Mouse (Mus musculus) left cerebral cortex, postnatal 10 days (tissue): ENCODE results near the gene Slc22a14. TPM values are rescaled to one million over a fixed set of nuclear protein-coding genes. Genes with fewer than 3 reads are reported as not detected.
"Not testable (repeated sequence)": the region's sequence is repeated elsewhere in the genome, so short reads cannot be mapped to it uniquely, and the experiment has no call there.

ENCODE experiments used
- DNase-seq, 2 experiments: peaks; one replicate each; pipeline ENCODE4 v3.0.0; 2021 to 2022; ENCODE audit warnings: low spot score in 2 of 2, mixed read lengths in 1 of 2; ENCODE audit errors: extremely low spot score in 1 of 2
- intact Hi-C: fragments of 180-260 bp; cut with DNase I; formaldehyde crosslinking; loops from one replicate; pipeline ENCODE4 v1.15.1; 2025
- total RNA-seq, 2 experiments: library from RNA; stranded (reverse); gene quantifications; 2 replicates each; pipeline ENCODE4 v1.2.3; 2021

Slc22a14 gene
- not detected for total RNA-seq

DNA sequence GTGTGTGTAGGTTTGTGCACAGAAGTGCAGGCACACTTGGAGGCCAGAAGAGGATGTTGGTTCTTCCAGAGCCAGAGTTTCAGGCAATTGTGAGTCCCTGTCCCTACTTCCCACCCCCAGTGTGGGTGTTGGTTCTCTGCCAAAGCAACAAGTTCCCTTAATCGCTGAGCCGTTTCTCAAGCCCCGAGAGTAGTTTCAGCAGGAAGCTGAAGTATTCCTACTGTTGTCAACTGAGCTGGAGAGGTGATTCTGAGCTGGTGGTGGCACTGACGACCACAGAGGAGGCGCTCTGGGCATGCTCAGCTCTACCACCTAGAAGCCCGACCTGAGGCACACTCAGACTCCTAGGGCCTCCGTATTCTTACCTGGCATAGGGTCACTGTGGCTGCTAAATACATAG, at the start of gene Slc22a14:
Gene Slc22a14, minus strand, starts transcription at position 270 of the 400 bp plus-strand sequence.
- intact Hi-C loops = no loop called here
- DNase-seq = no peak

DNA sequence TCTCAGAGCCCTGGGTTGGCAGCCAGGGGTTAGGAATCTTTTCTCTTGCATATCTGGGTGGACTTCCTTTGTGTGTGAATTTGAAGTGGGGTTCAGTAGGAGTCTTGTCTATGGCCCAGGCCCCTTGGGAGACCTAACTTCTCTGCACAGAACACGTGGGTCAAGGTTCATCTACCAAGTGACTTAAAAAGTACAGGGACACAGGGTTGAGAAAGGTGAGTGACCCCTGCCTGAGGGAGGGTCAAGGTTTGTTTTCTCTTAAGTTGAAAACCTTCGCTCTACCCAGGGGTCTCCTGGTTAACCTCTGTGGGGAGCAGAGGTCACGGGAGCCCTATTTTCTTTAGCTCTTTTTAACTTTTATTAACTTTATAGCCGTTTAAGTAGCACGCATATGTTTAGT, 44.5 kb upstream of the Slc22a14 start:
- intact Hi-C loops = no loop called here
- DNase-seq = no peak

DNA sequence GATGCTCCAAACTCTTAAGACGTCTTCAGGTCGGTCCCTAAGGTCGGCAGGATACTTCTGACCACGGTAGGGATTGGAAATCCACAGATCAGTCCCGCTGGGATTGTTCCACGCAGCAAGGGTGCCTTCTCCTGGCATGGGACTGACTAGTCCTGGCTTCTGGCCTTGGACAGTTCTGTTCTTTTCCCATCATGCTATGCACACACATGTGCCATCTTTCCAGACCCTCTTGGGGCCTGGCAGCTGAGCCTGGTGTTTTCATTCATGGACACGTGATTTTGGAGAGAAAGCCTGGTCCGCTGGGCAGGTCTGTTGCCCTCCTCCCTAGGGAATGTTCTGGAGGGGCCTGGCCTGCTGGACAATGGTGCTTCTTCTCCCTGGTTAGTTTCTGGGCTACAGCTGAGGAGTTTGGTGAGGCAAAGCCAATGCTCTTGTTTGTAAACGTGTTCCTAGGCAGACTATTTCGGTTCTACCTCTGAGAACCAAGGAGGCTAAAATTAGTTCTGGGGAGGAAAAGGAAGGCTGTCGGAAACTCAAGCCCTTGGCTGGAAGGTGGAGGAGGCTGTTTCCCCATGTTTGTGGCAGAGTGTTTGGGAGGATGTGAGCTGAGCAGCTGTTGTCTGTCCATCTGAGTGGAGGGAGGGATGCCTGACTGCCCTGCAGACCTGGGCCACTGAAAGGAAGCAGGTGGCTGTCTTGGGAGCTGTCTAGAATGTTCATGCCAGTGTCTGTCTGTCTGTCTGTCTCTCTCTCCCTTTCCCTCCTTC, 43.7 kb upstream of the Slc22a14 start:
- intact Hi-C loops = no loop called here
- no peak for DNase-seq

DNA sequence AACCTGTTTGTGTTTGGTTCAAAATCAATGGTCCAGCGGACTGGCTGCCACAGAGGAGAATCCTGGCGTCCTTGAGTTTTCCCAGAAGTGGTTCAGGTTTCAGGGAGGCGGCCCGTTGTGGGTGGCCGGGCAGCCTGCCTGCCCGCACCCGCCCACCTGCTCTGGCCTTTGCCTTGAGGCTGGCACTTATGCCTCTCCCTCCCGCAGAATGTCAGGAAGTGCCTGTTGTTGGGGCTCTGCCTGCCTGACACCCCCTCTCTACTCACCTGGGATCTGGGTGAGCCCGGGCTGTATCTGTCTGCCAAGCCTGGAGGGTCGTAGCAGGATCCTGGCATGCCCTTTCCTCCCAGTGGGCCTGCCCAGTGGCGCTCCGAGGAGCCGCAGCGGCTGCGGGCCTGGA, 42.5 kb upstream of the Slc22a14 start:
- intact Hi-C loops = no loop called here
- no peak for DNase-seq

DNA sequence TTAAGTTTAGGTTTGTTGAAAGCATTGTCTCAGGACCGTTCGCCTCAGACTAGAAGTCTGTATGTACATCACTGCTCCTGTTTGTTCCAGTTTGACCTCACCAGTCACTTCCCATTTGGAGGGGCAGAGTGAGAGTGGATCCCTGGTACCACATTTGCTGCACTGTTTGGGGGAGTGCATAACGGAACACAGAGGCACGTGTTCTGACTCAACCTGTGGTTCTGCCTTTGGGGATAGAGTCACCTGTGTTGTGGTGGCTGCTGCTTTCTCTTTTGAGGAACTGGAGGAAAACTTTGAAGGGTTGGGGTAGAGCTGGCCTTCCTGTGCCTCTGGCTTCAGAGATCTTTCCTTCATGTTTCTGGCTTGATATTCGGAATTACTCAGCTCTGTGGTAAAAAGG, 38.7 kb upstream of the Slc22a14 start:
- no peak for DNase-seq
- intact Hi-C loops = no loop called here

DNA sequence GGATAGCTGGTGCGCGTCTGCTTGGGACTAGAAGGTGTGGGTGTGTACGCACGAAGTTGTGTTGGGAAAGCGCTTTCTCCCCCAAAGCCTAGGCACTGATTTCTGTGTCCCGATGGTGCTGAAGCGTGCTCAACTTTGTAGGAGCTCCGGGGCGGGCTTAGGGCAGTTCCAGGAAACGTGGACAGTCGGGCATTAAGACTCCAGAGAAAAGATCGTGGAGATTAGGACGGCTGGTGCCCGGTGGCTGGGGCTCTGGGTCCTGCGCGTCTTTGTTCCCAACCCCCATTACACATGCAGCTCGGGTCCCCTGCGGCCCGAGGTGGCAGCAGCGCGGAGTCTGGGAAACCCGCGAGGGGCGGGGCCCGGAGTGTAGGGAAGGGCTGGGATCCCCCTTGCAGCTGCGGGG, 37.9 kb upstream of the Slc22a14 start:
- intact Hi-C loops = no loop called here
- peak; percentile 23 to 75 for DNase-seq

DNA sequence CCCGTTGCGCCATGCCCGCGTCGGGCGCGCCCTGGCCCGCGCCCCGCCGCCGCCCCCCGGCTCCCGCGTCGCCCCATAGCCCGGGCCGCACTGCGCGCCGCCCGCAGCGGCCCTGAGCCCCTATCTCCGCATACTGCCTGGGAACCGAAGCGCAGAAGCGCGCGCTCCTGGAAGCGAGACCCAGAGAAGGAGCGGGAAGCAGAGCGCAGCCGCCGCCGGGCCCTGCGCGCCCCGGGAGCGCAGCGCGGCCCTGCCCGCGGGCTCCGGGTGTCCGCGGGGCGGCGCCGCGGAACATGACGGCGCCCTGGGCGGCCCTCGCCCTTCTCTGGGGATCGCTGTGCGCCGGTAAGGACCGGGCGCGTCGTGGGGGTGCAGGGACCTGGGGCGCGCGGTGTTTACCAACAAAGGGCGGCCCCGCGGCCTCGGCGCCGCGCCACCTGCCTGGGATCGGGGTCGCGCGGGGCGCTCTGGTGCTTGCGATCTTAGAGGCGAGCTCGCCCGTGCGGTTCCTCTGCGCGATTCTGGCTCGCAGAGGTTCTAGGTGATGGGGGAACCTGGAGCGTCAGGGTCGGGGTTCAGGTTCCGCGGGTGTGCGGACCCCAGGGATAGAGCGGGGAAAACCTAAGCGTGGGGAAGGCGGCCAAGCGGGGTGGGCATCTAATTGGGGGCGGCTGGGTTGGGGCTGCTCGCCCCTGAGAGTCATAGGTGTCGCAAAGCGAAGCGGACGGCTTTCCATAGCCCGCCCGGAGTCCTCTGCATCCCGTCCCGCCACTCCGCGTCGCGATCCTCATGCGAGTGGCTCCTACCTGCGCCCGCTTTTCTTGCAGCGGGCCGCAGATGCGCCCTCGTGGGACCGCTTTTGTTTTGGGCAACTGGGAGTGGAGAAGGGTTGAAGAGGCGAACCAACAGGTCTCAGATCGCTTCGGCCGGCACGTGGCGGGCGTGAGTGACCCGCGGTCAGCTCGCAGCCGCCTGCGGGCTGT, 37.2 kb upstream of the Slc22a14 start:
- DNase-seq = peak in 1 of 2 experiments; percentile 72
- intact Hi-C loops = no loop called here

DNA sequence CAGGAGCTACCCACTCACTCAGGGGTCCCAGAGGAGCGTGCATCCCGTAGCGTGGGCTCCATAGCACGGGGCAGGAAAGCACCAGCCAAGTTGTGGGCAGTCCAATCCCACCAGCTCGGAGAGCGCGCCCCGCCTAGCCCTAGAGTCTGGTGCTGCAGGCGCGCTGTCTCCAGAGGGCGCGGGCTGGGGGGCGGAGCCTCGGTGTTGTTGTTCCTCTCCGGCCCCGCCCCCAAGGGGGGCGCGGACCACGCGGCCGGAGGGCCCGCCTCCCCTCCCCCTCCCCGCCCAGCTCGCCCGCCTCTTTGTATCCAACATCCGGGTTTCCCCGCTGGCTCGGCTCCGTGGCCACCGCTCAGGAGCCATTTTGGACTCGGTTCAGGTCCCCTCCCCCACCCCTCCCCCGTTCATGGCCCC, 36.5 kb upstream of the Slc22a14 start, which contains the start of gene Acvr2b:
Gene Acvr2b, plus strand, starts transcription at position 318 of the 414 bp plus-strand sequence.
- peak; percentile 90 to 99 for DNase-seq
- intact Hi-C loops = no loop called here

DNA sequence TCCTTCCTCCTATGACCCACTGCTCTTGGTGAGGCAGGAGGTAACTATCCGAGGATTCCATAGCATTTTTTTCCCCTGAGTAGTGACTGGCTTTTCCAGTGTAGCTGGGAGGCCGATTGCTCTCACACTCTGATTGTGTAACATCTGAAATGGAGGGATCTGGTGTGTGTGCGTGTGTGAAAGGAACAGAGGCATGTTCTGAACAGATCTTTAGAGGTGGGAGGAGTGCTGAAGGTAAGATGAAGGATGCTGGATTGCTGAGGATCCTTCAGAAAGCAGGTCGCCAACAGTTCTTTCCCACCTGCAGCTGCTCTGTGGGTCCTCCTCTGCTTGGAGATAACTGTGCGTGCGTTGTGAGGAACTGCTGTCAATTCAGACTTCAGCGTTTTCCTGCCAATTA, 36.0 kb upstream of the Slc22a14 start:
- intact Hi-C loops = no loop called here
- no peak for DNase-seq

DNA sequence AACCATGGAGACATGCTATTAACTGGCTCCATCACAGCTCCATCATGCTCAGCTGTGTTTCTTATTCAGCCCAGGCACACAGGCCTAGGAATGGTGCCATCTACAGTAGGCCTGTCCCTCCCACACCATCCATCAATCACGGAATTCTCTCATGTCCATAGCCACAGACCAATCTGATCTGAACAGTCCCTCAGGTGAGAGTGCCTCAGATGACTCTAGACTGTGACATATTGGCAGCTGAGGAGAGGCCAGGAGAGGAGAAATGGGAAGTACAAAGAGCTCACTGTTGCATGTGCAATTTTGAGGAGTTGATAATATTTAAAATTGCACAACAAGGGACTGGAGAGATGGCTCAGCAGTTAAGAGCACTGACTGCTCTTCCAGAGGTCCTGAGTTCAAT, 29.5 kb upstream of the Slc22a14 start:
- DNase-seq = no peak
- intact Hi-C loops = loop anchor here (5.0 kb wide), 1 partner anchor 33 kb away; no protein-coding TSS in a partner anchor

DNA sequence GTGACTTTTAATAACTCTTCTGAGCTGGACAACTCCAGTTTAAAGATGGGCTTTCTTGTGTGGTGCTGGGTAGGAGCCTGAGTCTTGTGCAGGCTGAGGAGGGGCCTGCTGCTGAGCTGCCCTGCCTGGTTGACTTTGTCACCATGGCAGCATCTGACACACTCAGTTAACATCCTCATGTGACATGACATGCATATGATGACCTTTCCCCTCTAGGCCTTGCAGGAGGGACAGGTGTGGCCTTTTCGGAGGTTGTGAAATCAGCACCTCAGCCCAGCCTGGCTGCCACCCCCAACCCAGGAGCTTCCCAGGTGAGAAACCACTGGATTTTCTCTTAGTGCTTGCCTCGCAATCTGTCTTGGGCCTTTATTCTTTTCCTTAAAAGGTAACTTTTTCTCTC, 24.9 kb upstream of the Slc22a14 start:
- DNase-seq = no peak
- intact Hi-C loops = no loop called here

DNA sequence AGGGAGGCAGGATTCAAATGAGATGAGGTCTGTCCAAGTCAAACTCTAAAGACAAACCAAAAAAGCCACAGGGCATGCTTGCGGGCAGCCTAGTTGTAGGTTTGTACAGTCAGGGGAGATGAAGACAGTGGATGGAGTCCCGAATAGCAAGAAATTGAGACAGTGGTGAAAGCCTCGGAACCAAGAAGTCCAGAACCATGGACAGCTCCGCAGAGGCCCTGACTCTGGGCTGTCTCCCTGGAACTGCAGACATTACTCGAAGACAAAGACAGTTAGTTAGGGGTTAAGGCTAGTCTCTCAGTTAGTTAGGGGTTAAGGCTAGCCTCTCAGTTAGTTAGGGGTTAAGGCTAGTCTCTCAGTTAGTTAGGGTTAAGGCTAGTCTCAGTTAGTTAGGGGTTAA, 23.6 kb upstream of the Slc22a14 start:
- intact Hi-C loops = no loop called here
- DNase-seq = no peak

DNA sequence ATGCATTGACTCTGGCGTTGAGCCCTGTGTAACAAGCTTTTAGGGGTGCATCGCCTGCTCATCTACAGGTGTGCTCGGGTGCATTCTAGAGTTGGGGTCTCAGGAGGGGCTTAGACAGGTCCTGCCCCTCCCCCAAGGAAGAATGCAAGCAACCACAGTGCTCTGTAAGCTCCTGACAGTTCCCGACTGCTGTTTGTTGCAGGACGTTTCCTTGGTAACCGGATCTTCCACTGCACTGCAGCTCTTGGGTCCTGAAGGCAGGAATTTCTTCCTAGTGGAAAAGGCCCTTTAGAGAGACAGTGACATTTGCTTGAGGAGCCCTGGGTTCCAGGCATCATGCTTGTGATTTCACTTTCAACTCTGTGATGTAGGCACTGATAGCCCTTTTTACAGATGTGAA, 17.2 kb upstream of the Slc22a14 start:
- intact Hi-C loops = no loop called here
- DNase-seq = peak in 1 of 2 experiments; percentile 38

DNA sequence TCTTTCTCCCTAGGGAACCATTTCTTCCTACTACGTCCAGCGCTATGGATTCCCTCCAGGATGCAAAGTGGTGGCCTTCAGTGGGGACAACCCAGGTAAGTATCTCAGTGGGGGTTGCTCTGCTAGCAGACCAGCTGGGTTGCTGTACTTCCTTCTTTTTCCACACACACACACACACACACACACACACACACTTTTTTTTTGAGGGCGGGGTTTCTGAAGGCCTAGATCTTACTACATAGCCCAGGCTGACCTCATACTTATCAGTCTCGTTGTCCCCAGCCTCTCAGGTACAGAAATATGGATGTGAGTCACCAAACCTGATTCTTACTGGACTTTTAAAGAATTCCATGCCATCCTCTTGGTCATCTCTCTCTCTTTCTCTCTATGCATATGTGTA, 12.9 kb upstream of the Slc22a14 start:
- no peak for DNase-seq
- intact Hi-C loops = no loop called here

DNA sequence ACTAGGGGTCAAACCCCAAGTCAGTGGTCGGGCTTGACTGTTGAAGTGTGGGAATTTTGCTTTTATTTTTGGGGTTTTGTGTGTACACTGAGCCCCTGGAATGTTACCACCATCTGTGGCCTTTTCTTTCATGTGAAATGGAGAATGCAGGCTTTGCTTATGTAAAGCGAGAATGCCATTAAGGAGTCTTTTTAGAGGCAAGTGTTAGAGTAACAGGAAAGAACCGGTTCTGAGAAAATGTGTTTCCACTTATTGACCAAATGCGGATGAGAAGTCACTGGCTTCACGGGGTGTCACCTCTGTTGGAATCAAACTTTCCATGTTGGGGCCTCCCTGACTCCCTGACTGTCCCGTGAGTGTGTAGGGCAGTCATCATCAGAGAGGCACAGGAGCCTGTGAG, 10.2 kb upstream of the Slc22a14 start:
- intact Hi-C loops = no loop called here
- no peak for DNase-seq

DNA sequence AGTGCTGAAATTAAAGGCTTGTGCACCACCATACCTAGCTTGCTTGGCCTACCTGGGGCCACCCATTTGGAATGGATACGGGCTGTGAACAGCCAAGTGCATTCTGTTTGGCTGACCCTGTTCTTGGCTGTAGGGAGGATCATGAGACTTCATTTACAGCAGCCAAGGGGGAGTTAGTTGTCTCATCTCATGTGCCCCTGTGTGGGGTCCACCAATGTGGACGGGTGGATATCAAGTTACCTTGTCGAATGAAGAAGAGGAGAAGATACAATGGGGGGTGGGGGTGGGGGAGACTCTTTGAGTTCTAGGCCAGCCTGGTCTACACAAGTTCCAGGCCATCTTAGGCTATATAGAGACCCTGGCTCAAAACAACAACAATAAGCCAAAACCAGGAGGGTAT, 9.7 kb upstream of the Slc22a14 start:
- intact Hi-C loops = no loop called here
- no peak for DNase-seq

DNA sequence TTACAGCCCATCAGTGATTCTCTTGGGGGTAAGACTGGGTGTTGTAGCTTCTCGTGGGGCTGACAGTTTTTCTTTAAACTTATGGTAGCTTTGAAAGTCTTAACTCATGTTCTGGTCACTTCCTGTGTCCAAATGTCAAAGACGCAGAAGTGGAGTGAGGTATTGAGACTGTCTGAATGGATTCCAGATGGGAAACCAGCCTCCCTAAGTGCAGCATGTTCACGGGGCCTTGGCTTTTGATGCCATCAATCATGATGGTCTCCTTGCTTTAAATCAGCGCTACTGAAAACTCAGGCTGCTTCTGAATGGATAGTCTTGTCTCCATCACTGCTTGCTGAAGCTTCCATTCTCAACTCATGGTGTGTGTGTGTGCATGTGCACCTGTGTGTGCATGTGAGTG, 5.9 kb upstream of the Slc22a14 start:
- intact Hi-C loops = no loop called here
- no peak for DNase-seq

DNA sequence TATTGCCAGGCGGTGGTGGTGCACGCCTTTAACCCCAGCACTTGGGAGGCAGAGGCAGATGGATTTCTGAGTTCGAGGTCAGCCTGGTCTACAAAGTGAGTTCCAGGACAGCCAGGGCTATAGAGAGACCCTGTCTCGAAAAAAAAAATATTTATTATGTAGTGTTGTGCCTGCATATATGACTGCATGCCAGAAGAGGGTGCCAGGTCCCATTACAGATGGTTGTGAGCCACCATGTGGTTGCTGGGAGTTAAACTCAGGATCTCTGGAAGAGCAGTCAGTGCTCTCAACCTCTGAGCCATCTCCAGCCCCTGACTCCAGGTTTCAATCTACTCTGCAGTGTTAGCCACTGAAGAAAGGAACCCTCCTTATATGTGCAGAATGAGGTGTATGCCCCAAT, 5.4 kb upstream of the Slc22a14 start:
- DNase-seq, intact Hi-C loops: not testable (repeated sequence)

DNA sequence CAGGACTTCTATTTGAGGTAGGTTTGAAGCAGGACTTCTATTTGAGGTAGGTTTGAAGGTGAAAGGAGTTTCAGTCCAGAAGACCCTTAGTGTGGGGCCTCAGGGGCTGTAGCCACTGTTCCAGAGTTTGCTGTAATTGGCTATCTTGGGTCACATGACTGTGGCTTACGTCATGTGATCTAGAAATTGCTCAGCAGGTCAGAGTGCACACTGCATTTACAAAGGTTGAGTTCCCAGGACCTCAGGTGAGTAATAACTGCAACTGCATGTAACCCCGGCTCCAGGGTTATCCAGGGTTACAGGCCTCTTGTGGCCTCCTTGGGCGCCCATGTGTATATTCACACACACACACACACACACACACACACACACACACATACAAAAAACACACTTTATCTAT, 3.0 kb upstream of the Slc22a14 start:
- intact Hi-C loops = no loop called here
- DNase-seq = no peak

DNA sequence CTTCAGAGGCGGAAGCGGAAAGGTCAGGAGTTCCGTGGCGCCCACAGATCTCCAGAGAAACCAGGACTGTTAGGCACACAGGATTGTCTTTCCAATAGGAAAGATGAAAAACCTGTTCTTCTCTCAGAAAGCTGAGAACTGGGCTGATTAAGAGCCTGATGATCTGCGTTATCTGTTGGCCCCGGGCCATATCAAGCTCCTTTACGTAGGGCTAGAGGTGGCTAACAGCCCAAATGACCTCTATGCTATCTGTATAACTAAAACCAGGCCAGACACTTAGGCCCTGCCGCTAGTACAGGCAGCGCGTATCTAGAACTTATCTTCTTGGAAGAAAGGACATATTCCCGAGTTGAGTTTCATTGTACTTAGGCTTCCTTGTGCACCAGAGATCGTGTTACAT, 2.1 kb downstream of the Slc22a14 start:
- DNase-seq = no peak
- intact Hi-C loops = loop anchor here (5.0 kb wide), 1 partner anchor 34 kb away; no protein-coding TSS in a partner anchor
